Mouse (Mus musculus) C2C12 (cell line): Measurements from ENCODE around the gene Tff1.

ENCODE experiments used
- CTCF ChIP-seq: IDR thresholded peaks from one replicate; pipeline ENCODE4 v1.5.1; 2011; ENCODE audit not compliant: control insufficient read depth, insufficient read depth, insufficient read length
- FOSL1 ChIP-seq: IDR thresholded peaks from one replicate; pipeline ENCODE4 v1.8.0; 2011; ENCODE audit warnings: mild to moderate bottlenecking, low read length; ENCODE audit not compliant: poor library complexity, insufficient read depth, severe bottlenecking
- MAX ChIP-seq: IDR thresholded peaks from one replicate; pipeline ENCODE4 v1.6.1; 2011; ENCODE audit warnings: mild to moderate bottlenecking, control low read depth
- MYOG ChIP-seq: IDR thresholded peaks from one replicate; pipeline ENCODE4 v1.6.1; 2011; ENCODE audit not compliant: control insufficient read depth, insufficient read length; ENCODE audit errors: extremely low read depth

DNA sequence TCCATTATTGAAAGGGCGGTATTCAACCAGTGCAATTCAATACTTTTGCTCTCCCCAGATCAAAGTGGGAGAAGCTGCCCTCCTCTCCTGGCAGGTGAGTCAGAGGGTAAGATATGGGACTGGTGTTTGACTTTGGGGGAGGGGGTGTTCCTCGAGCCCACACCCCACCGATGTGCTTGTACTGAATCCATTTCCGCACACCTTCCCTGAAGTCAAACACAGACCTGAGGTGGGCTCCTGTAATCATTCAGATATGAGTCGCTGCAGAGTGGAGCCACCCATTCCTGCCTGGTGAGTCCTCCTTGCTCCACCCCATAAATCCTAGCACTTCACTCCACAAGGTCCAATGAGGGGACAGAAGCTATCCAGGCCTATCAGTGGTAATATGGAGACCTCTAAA is 4.7 kb upstream of the Tff1 start:
- TF ChIP-seq CTCF, result no peak
- TF ChIP-seq MYOG, result no peak
- no peak for TF ChIP-seq FOSL1
- no peak for TF ChIP-seq MAX
